Mouse (Mus musculus) ES-E14 (cell line): ENCODE results near the gene Clip2.

Source experiments
- CHD2 ChIP-seq: IDR thresholded peaks from 2 replicates; pipeline ENCODE4 v1.6.1; 2014; ENCODE audit warnings: mild to moderate bottlenecking, low read depth, low read length, inconsistent platforms
- HCFC1 ChIP-seq: IDR thresholded peaks from 2 replicates; pipeline ENCODE4 v1.6.1; 2012; ENCODE audit warnings: low read length, inconsistent platforms, borderline replicate concordance; ENCODE audit not compliant: insufficient read depth
- ZC3H11A ChIP-seq: IDR thresholded peaks from 2 replicates; pipeline ENCODE4 v1.6.1; 2012; ENCODE audit warnings: low read depth, mild to moderate bottlenecking, inconsistent platforms, low read length, borderline replicate concordance
- ZNF384 ChIP-seq: IDR thresholded peaks from 2 replicates; pipeline ENCODE4 v1.6.1; 2012; ENCODE audit warnings: low read depth, low read length, inconsistent platforms

- TF ChIP-seq ZNF384 (no peak), HCFC1 (no peak), ZC3H11A (no peak), CHD2 (no peak)
Measured at GRCm38 (mm10) chr5:134528488-134528887, 23.7 kb downstream of the Clip2 start.
